Mouse (Mus musculus) lung, adult 2 months (tissue): ENCODE measurements around the gene Gm20388. TPM values are rescaled to one million over a fixed set of nuclear protein-coding genes. Genes with fewer than 3 reads are reported as not detected.

Source experiments
- DNase-seq: peaks from one replicate; pipeline ENCODE4 v3.0.0; 2022
- H3K4me1 ChIP-seq: fragments of 200-500 bp; 2 replicates; pipeline ENCODE4 v1.6.1; 2011; ENCODE audit warnings: low read length; ENCODE audit not compliant: control insufficient read depth, insufficient read depth
- H3K4me3 ChIP-seq: fragments of 200-500 bp; replicated peaks from 2 replicates; pipeline ENCODE3; 2011; ENCODE audit warnings: low read depth, mild to moderate bottlenecking, control low read depth, low read length; ENCODE audit errors: extremely low read depth
- CTCF ChIP-seq: fragments of 200-500 bp; IDR thresholded peaks from 2 replicates; pipeline ENCODE4 v1.5.1; 2011; ENCODE audit warnings: mild to moderate bottlenecking, low read length, control low read depth; ENCODE audit not compliant: insufficient read depth
- POLR2A ChIP-seq: fragments of 200-500 bp; IDR thresholded peaks from 2 replicates; pipeline ENCODE4 v1.6.1; 2011; ENCODE audit warnings: low read depth, mild to moderate bottlenecking, control low read depth, low read length, borderline replicate concordance; ENCODE audit errors: extremely low read depth
- WGBS: fragments of 180-500 bp; shearing (Covaris S2); methylation state at CpG from one replicate; pipeline ENCODE4 v1.1.7; 2018; 5-methylcytosine and 5-hydroxymethylcytosine counted together
- polyA plus RNA-seq: library from polyadenylated mRNA; depleted of rRNA; stranded (reverse); fragments of >200 nt; gene quantifications from 2 replicates; pipeline ENCODE4 v1.2.3, GENCODE M21; 2012

The Gm20388 gene
- polyA plus RNA-seq, 1 experiment = 67.8 TPM

DNA sequence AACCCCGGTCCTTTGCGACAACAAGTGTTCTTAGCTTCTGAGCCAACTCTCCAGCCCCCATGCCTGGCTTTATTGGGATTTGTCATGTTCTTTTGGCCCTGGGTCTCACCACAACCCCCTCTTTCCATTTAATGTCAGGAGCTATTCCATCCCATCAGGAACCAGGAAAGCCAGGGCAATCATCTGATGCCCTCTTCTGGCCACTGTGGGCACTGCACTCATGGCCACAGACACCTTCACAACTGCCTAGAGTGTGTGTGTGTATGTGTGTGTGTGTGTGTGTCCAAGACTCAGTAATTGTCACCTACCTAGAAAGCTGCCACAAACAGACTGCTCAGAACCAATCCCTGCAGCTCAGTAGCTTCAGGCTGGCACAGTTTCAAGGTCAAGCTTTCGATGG, 23.5 kb upstream of the Gm20388 start:
- WGBS = 84% methylated on average over 3 of the region's 3 CpGs
- TF ChIP-seq CTCF (peak; percentile 82), POLR2A (no peak)
- DNase-seq = peak; percentile 44
- Histone ChIP-seq H3K4me3 (no peak overlapping the region), H3K4me1 (no peaks in the 10 kb centered on the region)

DNA sequence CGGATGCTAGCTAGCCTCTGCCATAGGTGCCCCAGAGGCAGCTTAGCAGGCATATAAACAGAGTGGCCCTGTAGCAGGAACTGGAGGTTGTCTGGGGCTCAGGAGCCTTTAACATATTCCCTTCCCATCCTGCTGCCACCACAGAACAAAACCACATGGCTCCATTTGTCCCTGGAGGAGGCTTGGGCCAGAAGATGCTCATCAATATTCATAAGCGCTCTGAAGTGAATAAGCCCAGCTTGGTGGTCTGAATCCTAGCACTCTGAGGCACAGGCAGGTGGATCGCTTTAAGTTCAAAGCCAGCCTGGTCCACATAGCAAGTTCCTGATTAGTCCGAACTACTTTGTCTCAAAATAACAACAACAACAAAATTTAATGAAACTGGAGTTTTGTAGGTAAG, 22.6 kb upstream of the Gm20388 start:
- no peak for TF ChIP-seq CTCF
- no peak for TF ChIP-seq POLR2A
- DNase-seq = no peak
- Histone ChIP-seq H3K4me1 (no peaks in the 10 kb centered on the region), H3K4me3 (no peak overlapping the region)
- 77% methylated on average over 4 of the region's 4 CpGs for WGBS

DNA sequence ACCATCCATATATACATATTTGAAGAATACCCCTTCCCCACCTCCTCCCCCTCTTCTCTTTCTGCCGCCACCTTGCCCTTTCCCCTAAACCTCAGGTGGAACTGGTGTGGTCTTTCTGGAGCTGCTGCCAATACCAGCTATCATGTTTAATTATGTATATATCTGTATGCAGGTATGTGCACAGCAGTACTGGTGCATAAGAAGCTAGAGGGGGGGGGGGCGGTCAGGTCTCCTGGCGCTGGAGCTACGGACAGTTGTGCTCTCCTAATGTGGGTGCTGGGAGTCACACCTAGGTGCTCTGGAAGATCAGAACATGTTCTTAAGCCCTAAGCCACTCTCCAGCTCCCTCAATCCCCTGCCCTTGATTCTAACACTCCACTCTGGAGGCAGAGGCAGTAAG, 13.6 kb upstream of the Gm20388 start:
- TF ChIP-seq CTCF = no peak
- no peak for TF ChIP-seq POLR2A
- H3K4me1 ChIP-seq = peaks cover 2% of the 10 kb centered on the region; the same call in 1 of the 2 replicates
- WGBS = 80% methylated on average over 4 of the region's 4 CpGs
- H3K4me3 ChIP-seq = no peak overlapping the region
- no peak for DNase-seq

DNA sequence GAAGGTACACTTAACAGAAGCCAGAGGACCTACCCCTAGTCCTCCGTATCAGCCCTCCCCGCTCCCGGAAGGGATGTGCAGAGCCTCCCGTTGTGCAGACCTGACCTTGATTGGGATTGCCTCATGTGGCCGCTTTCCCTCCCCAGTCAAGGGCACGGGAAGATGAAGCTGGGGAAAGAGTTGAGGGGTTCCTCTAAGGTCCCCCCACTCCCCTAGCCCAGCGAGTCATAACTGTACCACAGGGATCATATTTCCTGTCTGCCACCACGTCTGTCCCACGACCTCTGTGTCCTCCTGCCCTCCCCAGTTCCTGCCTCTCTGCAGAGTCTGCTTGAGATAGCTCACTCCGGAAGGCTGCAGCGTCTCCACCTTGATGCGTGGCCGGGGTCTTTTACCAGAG, 12.7 kb upstream of the Gm20388 start:
- TF ChIP-seq CTCF = no peak
- TF ChIP-seq POLR2A = no peak
- DNase-seq = no peak
- H3K4me3 ChIP-seq = no peak overlapping the region
- H3K4me1 ChIP-seq = peaks cover 2% of the 10 kb centered on the region; the same call in 1 of the 2 replicates
- WGBS = 17% methylated on average over 13 of the region's 13 CpGs

DNA sequence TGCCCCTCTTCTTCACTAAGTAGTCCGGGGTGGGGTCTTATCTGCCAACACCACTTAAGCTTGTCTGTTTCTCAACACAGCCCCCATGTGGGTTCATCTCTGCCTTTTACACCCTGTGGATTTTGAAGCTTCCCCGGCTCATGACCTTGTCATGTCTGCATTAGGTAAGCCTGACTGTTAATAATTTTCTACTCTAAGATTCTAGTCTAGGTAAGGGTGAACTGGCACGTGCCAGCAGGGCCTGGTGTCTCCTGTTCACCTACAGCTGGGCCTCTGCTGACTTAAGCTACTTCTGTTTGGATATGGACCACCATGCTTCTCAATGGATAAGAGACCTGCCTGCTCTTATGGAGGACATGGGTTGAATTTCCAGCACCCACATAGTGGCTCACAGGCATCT, 9.3 kb upstream of the Gm20388 start:
- 80% methylated on average over 3 of the region's 3 CpGs for WGBS
- TF ChIP-seq CTCF (no peak), POLR2A (no peak)
- DNase-seq = no peak
- H3K4me3 ChIP-seq = no peak overlapping the region
- H3K4me1 ChIP-seq = peaks cover 2% of the 10 kb centered on the region; the same call in 1 of the 2 replicates

DNA sequence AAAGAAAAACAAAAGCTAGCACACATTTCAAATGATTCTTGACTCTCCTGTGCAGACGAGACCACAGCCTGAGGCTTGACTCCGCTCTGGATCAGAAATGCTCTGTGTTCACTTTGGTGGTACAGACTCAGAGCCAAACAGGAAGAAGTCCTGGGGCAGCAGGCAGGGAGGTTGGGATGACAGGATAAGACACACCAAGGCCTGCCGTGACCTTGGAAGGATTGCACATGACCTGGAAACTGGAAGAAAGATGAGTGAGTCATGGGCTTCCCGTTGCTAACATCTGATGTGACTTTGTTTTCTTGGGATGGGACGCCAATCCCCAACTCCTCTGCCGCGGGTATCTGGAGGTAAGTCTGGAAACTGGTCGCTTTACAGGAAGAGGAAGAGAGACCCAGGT, 8.7 kb upstream of the Gm20388 start:
- no peak overlapping the region for H3K4me3 ChIP-seq
- TF ChIP-seq POLR2A = no peak
- no peak for TF ChIP-seq CTCF
- DNase-seq = no peak
- peaks cover 2% of the 10 kb centered on the region; the same call in 1 of the 2 replicates for H3K4me1 ChIP-seq
- WGBS = 49% methylated on average over 8 of the region's 8 CpGs

DNA sequence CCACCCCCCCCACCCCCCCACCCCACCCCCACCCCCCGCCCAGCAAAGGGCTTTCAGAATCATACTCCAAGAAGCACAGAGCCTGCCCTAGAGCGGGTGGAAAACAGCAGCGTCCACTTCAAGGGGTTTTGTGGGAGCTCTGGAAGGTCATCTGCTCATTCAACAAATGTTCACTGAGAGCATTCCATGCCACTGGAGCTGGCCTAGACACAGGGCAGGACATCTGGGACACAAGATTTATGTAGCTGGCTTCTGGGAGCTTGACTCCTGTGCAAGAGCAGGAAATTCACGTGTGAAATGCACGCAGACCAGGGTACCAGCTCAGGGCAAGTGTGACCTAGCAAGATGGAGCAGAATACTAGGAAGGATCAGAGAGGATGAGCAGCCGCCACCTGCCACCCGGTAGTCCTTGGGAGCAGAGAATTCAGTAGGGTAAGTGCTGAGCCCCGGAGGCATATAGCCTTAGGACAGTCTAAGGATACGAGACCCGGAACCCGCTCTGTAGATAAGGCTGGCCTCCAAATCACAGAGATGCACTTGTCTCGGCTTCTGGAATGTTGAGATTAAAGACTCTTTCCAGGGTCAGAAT, 6.2 kb upstream of the Gm20388 start:
- no peak for DNase-seq

DNA sequence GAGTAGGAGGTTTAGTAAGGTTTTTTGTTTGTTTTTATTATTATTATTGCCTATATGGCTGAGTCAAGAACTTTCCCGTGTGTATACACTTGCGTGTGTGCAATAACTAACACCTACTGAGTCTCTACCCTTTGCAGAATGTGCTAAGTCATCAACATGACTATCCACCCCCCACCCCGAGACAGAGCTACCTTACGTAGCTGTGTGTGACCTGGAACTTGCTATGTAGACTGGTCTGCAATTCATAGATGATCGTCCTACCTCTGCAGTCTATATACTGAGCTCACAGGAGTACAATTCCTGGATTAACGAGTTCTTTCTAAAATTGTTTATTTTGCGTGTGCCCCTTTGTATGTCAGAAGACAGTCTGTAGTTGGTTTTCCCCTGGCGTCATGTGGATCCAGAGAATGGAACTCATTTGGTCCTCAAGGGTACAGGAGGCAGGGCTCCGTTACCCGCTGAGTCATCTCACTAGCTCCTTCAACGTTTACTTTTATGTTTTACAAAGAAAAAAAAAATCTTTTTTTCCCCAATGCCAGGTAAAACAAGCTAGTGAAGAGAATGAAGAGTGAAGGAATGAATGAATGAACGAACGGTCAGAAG, 596 bp upstream of the Gm20388 start, which contains the start of gene Usp10:
Gene Usp10 (plus strand): TSS at position 417 of the 603 bp plus-strand sequence.
- H3K4me3 ChIP-seq = peak within 1 kb of the TSS; percentile 100
- 29% methylated on average over 13 of the region's 13 CpGs for WGBS
- peaks cover 15% of the 10 kb centered on the region for H3K4me1 ChIP-seq
- TF ChIP-seq CTCF (no peak), POLR2A (no peak)
- DNase-seq = no peak

More for the DNA sequence above, 6.2 kb upstream of the Gm20388 start:
- no peak for TF ChIP-seq CTCF
- no peak for TF ChIP-seq POLR2A
- WGBS = 53% methylated on average over 12 of the region's 12 CpGs
- H3K4me3 ChIP-seq = no peak overlapping the region
- H3K4me1 ChIP-seq = no peaks in the 10 kb centered on the region

DNA sequence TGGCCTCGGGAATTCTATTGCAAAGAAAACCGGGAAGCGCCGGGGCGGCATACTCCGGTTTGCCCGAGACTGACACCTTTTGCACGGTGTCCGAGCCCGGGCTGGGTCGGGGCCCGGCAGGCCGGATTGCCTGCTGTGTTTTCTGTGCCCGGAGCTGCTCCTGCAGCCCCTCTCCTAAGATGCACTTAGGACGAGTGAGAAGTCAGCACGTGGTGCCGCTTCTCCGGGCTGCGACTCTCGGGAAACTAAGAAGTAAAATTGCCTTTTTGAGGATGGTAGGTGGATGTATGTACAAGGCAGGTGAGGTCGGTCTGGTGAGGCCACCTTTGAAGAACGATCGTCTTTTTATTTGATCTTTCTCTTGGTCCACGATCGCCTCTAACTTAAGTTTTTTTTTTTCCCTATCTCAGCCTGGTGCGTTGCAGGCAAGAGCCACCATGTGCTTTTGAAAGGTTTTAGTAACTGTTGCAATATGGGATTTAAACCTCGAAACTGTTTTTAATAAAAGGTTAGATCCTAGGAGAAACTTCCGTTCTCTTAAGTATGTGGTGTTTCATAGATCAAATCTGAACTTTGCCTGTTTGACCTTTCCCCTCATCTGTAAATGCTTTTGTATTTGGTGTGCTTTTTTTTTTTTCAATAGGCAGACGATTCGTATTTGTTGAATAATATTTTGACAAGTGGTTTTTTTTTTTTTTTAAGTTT, 769 bp downstream of the Gm20388 start:
- Histone ChIP-seq H3K4me1 (peaks cover 17% of the 10 kb centered on the region), H3K4me3 (peak overlapping the region; percentile 100)
- WGBS = 4% methylated on average over 30 of the region's 30 CpGs
- no peak for DNase-seq
- TF ChIP-seq POLR2A (no peak), CTCF (no peak)

DNA sequence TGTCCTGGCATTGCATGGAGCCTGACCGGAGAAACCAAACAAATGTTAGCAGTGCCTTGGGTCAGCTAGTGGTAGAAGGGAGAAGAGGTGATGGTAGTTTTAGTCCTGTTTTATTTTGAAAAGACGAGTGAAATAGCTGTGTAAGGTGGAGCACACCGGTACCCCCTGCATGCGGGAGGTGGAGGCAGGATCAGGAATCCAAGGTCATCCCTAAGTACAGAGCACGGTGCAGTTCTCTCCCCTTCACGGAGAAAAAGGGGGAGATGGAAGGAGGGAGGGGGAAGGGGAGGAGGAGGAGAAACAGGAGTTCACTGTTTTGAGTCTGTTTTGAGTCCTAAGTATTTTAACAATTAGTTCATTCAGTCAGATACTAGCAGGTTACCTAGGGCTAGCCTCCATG, 2.0 kb downstream of the Gm20388 start:
- peaks cover 17% of the 10 kb centered on the region for H3K4me1 ChIP-seq
- 50% methylated on average over 6 of the region's 6 CpGs for WGBS
- DNase-seq = no peak
- TF ChIP-seq CTCF = no peak
- TF ChIP-seq POLR2A = no peak
- H3K4me3 ChIP-seq = no peak overlapping the region

DNA sequence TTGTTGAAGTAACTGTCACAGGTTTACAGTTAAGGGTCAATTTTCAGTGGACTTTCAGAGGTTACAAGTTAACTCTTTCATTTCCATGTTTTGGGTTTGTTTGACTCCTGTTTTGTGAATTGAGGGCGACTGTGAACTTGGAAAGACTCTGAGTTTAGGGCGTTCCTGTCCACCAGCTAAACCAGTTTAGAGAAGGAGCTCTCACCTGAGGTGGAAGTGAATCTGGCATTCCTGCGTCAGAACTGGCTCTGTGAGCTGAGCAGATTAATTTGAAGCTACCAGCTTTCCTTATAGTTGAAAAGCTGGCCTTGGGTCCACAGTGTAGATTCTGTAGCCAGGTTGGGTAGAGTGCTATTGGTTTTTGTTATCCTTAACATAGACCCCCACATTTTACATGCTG, 2.5 kb downstream of the Gm20388 start:
- Histone ChIP-seq H3K4me1 (peaks cover 20% of the 10 kb centered on the region), H3K4me3 (no peak overlapping the region)
- DNase-seq = no peak
- TF ChIP-seq POLR2A (no peak), CTCF (no peak)
- 59% methylated on average over 3 of the region's 3 CpGs for WGBS
